Mouse (Mus musculus): ENCODE measurements around the gene A630023A22Rik. TPM values are rescaled to one million over a fixed set of nuclear protein-coding genes. Genes with fewer than 3 reads are reported as not detected.

The A630023A22Rik gene
- total and polyA plus RNA-seq, 2 experiments from 2014 or later = not detected

DNA sequence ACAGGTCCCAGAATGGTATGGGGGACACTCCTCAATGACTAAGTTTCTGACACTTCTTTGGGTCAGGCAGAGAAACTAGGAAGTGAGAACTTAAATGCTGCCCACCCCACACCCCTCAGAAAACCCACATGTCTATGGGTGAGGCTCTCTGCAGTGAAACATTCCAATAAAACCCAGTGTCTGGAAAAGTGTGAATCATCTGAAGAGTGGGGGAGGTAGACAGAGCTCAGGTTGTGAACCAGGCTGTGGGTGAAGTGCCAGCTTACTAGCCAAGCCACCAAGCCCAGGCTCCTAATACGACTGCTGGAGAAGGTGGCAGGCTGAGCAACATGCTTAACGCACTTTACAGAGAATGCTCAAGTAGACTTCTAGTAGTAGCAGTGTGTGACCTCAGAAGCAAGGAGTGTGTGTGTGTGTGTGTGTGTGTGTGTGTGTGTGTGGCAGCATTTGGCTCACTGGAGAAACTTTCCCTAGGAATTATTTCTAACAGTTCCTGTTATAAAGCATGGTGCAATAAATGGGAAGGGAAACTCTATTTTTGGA lies 14.6 kb downstream of the A630023A22Rik start:
- H3K4me2 ChIP-seq (ENCODE audit: low read depth) = no peak overlapping the region
- no peaks in the 10 kb centered on the region for H3K27me3 ChIP-seq (ENCODE audit: insufficient read depth, low read length)
- no peak overlapping the region for H3K4me3 ChIP-seq (ENCODE audit: low read depth, low read length)
- DNase-seq = no peak
- 76% methylated on average over 2 of the region's 2 CpGs for WGBS
- H3K36me3 ChIP-seq (ENCODE audit: insufficient read depth) = no peaks in the 10 kb centered on the region
- ATAC-seq = no peak
- H3K27ac ChIP-seq (ENCODE audit: low read depth, low read length) = no peak overlapping the region
- no peaks in the 10 kb centered on the region for H3K9me3 ChIP-seq (ENCODE audit: low read length)
- no peak for TF ChIP-seq CTCF (IDR thresholded peaks at IDR 0.05; ENCODE audit: low read depth)
- no peaks in the 10 kb centered on the region for H3K4me1 ChIP-seq (ENCODE audit: insufficient read depth)
- H3K9ac ChIP-seq = no peak overlapping the region

DNA sequence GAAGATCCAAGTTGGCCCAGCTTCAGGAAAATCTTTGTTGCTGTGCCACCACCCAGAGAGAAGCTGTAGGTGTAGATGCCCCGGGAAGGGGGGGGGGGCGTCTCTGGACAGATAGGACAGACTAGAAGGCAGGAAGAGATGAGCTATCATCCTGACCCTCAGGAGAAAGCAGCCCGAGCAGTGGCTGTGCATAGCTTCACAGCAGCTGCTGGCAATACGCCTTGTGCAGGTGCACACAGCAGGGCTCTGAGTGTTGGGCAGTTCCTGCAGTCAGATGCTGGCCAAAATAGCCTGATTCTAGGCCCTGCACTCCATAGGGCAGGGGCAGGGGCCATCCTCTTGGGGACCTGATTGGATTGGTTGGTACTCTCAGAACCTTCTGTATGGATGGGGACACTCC lies 15.7 kb downstream of the A630023A22Rik start:
- H3K4me1 ChIP-seq (ENCODE audit: insufficient read depth) = no peaks in the 10 kb centered on the region
- H3K27me3 ChIP-seq (ENCODE audit: insufficient read depth, low read length) = no peaks in the 10 kb centered on the region
- no peak for DNase-seq
- H3K36me3 ChIP-seq (ENCODE audit: insufficient read depth) = no peaks in the 10 kb centered on the region
- H3K4me2 ChIP-seq (ENCODE audit: low read depth) = no peak overlapping the region
- H3K9ac ChIP-seq = no peak overlapping the region
- ATAC-seq = no peak
- no peak overlapping the region for H3K27ac ChIP-seq (ENCODE audit: low read depth, low read length)
- TF ChIP-seq CTCF (IDR thresholded peaks at IDR 0.05; ENCODE audit: low read depth) = no peak
- WGBS = 53% methylated on average over 4 of the region's 4 CpGs
- H3K4me3 ChIP-seq (ENCODE audit: low read depth, low read length) = no peak overlapping the region
- no peaks in the 10 kb centered on the region for H3K9me3 ChIP-seq (ENCODE audit: low read length)

DNA sequence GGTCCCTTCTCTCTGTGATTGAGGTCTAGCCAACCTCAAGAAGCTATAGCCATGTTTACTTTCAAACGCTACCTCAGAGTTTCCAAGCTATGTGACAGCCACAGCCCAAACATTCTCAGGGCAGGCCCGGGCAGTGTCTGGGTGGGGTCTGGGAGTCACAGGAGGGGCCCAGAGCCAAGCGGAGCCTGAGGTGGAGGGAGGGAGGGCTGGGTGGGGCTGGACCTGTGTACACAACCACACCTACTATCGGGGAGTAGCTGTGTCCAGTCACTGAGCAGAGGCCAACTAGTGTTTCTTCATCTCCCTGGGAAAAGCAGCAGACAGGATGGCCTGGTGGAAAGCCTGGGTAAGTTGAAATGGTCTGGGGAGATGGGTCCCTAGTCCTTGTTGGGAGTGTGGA lies 16.8 kb downstream of the A630023A22Rik start, which contains the start of gene Anxa8:
Gene Anxa8, plus strand, starts transcription at position 251 of the 400 bp plus-strand sequence.
- TF ChIP-seq CTCF (IDR thresholded peaks at IDR 0.05; ENCODE audit: low read depth) = no peak
- no peak within 1 kb of the TSS for H3K4me3 ChIP-seq (ENCODE audit: low read depth, low read length)
- no peak within 1 kb of the TSS for H3K27ac ChIP-seq (ENCODE audit: low read depth, low read length)

DNA sequence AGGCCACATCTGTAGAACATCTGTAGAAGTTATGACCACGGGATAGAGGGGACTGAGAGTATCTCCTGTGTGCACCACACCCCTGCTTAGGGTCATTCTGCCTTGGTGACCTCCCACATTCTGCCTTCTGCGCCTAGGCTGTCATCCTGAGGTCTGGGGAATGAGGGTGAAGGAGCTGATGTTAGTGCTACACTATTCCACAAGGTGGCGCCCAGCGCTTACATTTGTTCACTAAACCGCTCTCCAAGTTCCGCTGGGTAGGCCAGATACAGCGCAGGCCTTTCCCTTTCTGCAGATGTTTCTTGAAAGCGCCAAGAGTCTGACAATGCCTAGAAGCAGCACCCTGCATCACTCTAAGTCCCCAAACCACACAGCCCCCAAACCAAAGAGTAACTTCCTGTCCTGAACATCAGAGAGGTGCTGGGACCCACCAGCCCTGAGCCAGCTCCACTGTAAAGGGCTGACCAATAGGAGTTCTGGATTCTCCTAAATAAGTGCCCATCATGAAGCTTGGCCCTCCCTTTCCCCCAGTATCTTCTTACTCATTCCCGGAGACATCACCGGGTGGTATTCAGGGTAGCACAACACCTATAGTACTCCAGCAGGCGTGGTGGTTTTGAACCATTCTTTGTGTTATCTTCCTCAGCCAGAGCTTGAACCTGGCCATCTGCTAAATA lies 22.1 kb downstream of the A630023A22Rik start:
- H3K4me3 ChIP-seq (ENCODE audit: low read depth, low read length) = no peak overlapping the region
- H3K9ac ChIP-seq = no peak overlapping the region
- DNase-seq (peak; percentile 93), ATAC-seq (peak; percentile 92)
- WGBS = 12% methylated on average over 11 of the region's 11 CpGs
- peak; percentile 93 for TF ChIP-seq CTCF (IDR thresholded peaks at IDR 0.05; ENCODE audit: low read depth)
- no peaks in the 10 kb centered on the region for H3K9me3 ChIP-seq (ENCODE audit: low read length)
- H3K27ac ChIP-seq (ENCODE audit: low read depth, low read length) = no peak overlapping the region
- H3K36me3 ChIP-seq (ENCODE audit: insufficient read depth) = no peaks in the 10 kb centered on the region
- H3K4me2 ChIP-seq (ENCODE audit: low read depth) = no peak overlapping the region
- H3K27me3 ChIP-seq (ENCODE audit: insufficient read depth, low read length) = no peaks in the 10 kb centered on the region; the same call in 1 of the 2 replicates
- H3K4me1 ChIP-seq (ENCODE audit: insufficient read depth) = no peaks in the 10 kb centered on the region

More for the DNA sequence above, 16.8 kb downstream of the A630023A22Rik start, which contains the start of gene Anxa8:
- ATAC-seq (no peak), DNase-seq (no peak)
- 71% methylated on average over 4 of the region's 4 CpGs for WGBS
- H3K4me2 ChIP-seq (ENCODE audit: low read depth) = no peak within 1 kb of the TSS
- H3K27me3 ChIP-seq (ENCODE audit: insufficient read depth, low read length) = no peaks in the 10 kb centered on the region; the same call in 1 of the 2 replicates
- no peaks in the 10 kb centered on the region for H3K36me3 ChIP-seq (ENCODE audit: insufficient read depth)
- no peaks in the 10 kb centered on the region for H3K9me3 ChIP-seq (ENCODE audit: low read length)
- H3K4me1 ChIP-seq (ENCODE audit: insufficient read depth) = no peaks in the 10 kb centered on the region
- no peak within 1 kb of the TSS for H3K9ac ChIP-seq

DNA sequence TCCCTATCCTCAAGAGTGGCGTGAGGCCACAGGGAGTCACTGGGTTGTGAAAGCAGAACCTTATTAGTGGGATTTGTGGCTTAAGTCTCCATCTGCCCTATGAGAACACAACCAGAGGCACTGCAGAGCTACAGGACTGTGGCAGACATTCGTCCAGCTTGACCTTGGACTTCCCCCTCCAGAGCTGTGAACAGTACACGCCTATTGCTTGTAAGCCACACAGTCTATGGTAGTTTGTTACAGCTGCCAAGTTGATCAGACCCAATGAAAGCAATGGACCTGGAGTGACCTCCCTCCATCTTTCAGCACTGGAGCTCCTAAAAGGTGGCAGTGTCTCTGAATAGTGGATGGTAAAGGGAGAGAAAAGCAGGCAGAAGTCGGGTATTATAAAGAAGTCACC lies 24.3 kb downstream of the A630023A22Rik start:
- Histone ChIP-seq H3K4me3 (ENCODE audit: low read depth, low read length) (no peak overlapping the region), H3K4me2 (ENCODE audit: low read depth) (no peak overlapping the region), H3K27me3 (ENCODE audit: insufficient read depth, low read length) (no peaks in the 10 kb centered on the region; the same call in 1 of the 2 replicates), H3K9me3 (ENCODE audit: low read length) (no peaks in the 10 kb centered on the region), H3K36me3 (ENCODE audit: insufficient read depth) (no peaks in the 10 kb centered on the region), H3K9ac (no peak overlapping the region), H3K27ac (ENCODE audit: low read depth, low read length) (no peak overlapping the region), H3K4me1 (ENCODE audit: insufficient read depth) (no peaks in the 10 kb centered on the region)
- DNase-seq = no peak
- no peak for ATAC-seq
- WGBS = 80% methylated on average over 4 of the region's 4 CpGs
- no peak for TF ChIP-seq CTCF (IDR thresholded peaks at IDR 0.05; ENCODE audit: low read depth)

DNA sequence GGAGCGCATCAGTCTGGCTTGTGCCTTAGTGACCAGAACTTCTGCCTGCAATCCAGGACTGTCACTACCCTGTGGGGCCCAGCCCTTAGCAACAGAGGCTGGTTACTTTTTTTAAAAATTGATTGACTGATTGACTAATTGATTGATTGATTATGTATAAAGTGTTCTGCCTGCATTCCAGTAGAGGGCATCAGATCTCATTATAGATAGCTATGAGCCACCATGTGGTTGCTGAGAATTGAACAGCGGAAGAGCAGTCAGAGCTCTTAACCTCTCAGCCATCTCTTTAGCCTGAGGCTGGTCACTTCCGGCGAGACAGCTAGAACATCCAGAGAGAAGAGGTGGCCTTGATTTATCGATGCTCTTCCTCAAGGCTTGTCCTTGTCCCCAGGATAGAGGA lies 25.3 kb downstream of the A630023A22Rik start:
- 72% methylated on average over 5 of the region's 5 CpGs for WGBS

DNA sequence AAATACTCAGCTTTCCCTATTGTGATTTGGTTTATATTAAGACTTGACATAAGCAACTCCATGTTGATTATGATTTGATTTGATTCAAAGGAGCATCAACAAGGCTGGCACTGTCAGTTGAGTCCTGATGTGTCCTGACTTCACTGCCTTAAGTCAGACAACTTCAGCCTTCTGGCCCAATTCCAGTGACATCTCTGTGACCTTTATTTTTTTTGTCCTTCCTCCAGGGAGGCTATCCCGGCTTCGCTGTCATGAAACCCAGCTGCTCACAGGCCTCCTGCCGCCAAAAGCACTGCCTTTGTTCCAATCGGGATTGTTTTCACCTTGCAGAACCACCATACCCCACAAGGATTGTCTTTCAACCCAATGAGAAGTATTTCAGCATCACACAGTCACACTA lies 27.2 kb downstream of the A630023A22Rik start:
- Histone ChIP-seq H3K27ac (ENCODE audit: low read depth, low read length) (no peak overlapping the region), H3K9ac (no peak overlapping the region), H3K27me3 (ENCODE audit: insufficient read depth, low read length) (no peaks in the 10 kb centered on the region), H3K4me2 (ENCODE audit: low read depth) (no peak overlapping the region), H3K36me3 (ENCODE audit: insufficient read depth) (no peaks in the 10 kb centered on the region), H3K4me1 (ENCODE audit: insufficient read depth) (no peaks in the 10 kb centered on the region), H3K9me3 (ENCODE audit: low read length) (no peaks in the 10 kb centered on the region), H3K4me3 (ENCODE audit: low read depth, low read length) (no peak overlapping the region)
- DNase-seq (no peak), ATAC-seq (no peak)
- 61% methylated on average over 4 of the region's 4 CpGs for WGBS
- TF ChIP-seq CTCF (IDR thresholded peaks at IDR 0.05; ENCODE audit: low read depth) = no peak

More for the DNA sequence above, 25.3 kb downstream of the A630023A22Rik start:
- Histone ChIP-seq H3K9ac (no peak overlapping the region), H3K27ac (ENCODE audit: low read depth, low read length) (no peak overlapping the region), H3K27me3 (ENCODE audit: insufficient read depth, low read length) (no peaks in the 10 kb centered on the region; the same call in 1 of the 2 replicates), H3K9me3 (ENCODE audit: low read length) (no peaks in the 10 kb centered on the region), H3K4me2 (ENCODE audit: low read depth) (no peak overlapping the region), H3K4me3 (ENCODE audit: low read depth, low read length) (no peak overlapping the region), H3K4me1 (ENCODE audit: insufficient read depth) (no peaks in the 10 kb centered on the region), H3K36me3 (ENCODE audit: insufficient read depth) (no peaks in the 10 kb centered on the region)
- DNase-seq = no peak
- TF ChIP-seq CTCF (IDR thresholded peaks at IDR 0.05; ENCODE audit: low read depth) = peak; percentile 53; the same call in 1 of the 2 replicates
- ATAC-seq = no peak
